Mouse (Mus musculus) subcutaneous adipose tissue, adult 2 months (tissue): ENCODE measurements around the gene Iqck. TPM values are rescaled to one million over a fixed set of nuclear protein-coding genes. Genes with fewer than 3 reads are reported as not detected.

Experiments used
- polyA plus RNA-seq: library from polyadenylated mRNA; depleted of rRNA; stranded (reverse); fragments of >200 nt; gene quantifications from 2 replicates; pipeline ENCODE4 v1.2.3, GENCODE M21; 2012; ENCODE audit warnings: low replicate concordance; rRNA removed

Iqck gene
- polyA plus RNA-seq, result 1.9 and 3.1 TPM in 2 replicates

GRCm38 (mm10) chr7:118855171-118855876, at the start of gene Iqck:
TSS of gene Iqck (plus strand) at chr7:118855752.

GRCm38 (mm10) chr7:118855877-118856304, 339 bp downstream of the Iqck start, which contains the start of gene Knop1:
TSS of gene Knop1 (minus strand) at chr7:118856254.

GRCm38 (mm10) chr7:118995007-118995406, 139.5 kb downstream of the Iqck start, which contains the start of gene Gprc5b:
TSS of gene Gprc5b (minus strand) at chr7:118995211.

Other genes with a start within 250 kb of the Iqck start
- 128 and 138 TPM in 2 replicates for gene Gde1, start 150.0 kb upstream of the Iqck start, polyA plus RNA-seq
- 1.9 and 7.0 TPM in 2 replicates for gene Ccp110, start 143.2 kb upstream of the Iqck start, polyA plus RNA-seq
- 58.2 and 67.9 TPM in 2 replicates for gene Vps35l, start 115.5 kb upstream of the Iqck start, polyA plus RNA-seq
- 11.8 and 17.0 TPM in 2 replicates for gene Knop1, start 502 bp downstream of the Iqck start, polyA plus RNA-seq
- 57.7 and 104 TPM in 2 replicates for gene Gprc5b, start 139.5 kb downstream of the Iqck start, polyA plus RNA-seq